Mouse (Mus musculus) ES-Bruce4 (cell line): ENCODE measurements around the gene Nceh1.

Experiments used
- CTCF ChIP-seq: IDR thresholded peaks from one replicate; pipeline ENCODE4 v1.8.1; 2011; ENCODE audit warnings: low read depth, low read length
- EP300 ChIP-seq: IDR thresholded peaks from 2 replicates; pipeline ENCODE4 v1.6.1; 2011; ENCODE audit warnings: low read depth, low read length; ENCODE audit not compliant: insufficient read depth

DNA sequence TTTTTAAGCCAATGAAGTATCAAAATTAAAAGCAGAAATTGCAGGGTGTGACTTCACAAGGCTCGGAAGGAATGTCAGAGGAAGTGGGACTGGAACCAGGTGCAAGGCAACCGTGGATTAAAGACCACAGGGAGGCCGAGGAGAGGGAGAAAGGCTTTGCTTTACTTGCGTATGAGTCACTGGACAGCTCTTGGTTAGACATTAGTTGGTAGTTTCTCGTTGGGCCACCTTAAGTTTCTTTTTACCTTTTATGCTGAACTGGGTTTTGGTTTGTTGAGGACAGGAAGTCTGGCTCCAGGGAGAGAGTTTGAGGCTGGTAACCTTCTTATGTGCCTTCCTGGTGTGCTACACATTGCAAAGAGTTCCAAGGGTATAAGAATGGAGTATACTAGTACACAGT, 15.1 kb downstream of the Nceh1 start:
- TF ChIP-seq CTCF: no peak
- TF ChIP-seq EP300: no peak
